Mouse (Mus musculus): ENCODE data around the gene Musk. TPM values are rescaled to one million over a fixed set of nuclear protein-coding genes. Genes with fewer than 3 reads are reported as not detected.
"Not testable (repeated sequence)": the region's sequence is repeated elsewhere in the genome, so short reads cannot be mapped to it uniquely, and the experiment has no call there.

Musk gene
- polyA plus RNA-seq (2012; ENCODE audit: insufficient read depth, insufficient read length, low replicate concordance, missing spikeins): not detected in 2 replicates

DNA sequence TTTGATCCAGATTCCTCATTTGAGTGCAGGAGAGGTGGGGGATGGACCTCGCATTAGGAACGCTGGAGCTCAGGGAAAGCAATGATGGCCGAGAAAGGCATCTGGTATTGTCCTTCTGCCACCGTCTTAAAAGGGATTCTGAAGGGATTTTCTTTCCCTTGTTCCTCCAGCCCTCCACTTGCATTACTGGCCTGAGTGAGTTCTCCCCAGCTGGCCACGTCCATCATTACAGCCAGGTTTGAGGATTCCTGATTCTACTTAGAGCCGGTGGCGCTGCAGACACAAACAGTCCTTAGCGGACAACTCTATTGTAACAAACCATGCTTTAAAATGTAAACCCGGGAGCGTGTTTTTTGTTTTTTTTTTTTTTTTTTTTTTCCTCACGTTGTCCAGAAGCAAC, at the start of gene Musk:
TSS of gene Musk (plus strand) at position 274 of the 400 bp plus-strand sequence.
- TF ChIP-seq POLR2A (IDR thresholded peaks at IDR 0.05; ENCODE audit: insufficient read depth, low read depth, low read length) (no peak), CTCF (IDR thresholded peaks at IDR 0.05; ENCODE audit: insufficient read depth, low read depth, low read length) (no peak)
- H3K4me3 ChIP-seq (ENCODE audit: insufficient read depth, low read depth, low read length): no peak within 1 kb of the TSS
- H3K27ac ChIP-seq (ENCODE audit: insufficient read depth, low read depth, low read length): no peak within 1 kb of the TSS
- WGBS: 70% methylated on average over 11 of the region's 11 CpGs
- no peaks in the 10 kb centered on the region for H3K4me1 ChIP-seq (ENCODE audit: control insufficient read depth, insufficient read depth, low read length)

GRCm38 (mm10) chr4:58240416-58240815, 45.3 kb upstream of the Musk start:
- WGBS: 86% methylated on average over 7 of the region's 7 CpGs
- H3K4me3 ChIP-seq (ENCODE audit: insufficient read depth, low read depth, low read length): no peak overlapping the region
- no peak for TF ChIP-seq POLR2A (IDR thresholded peaks at IDR 0.05; ENCODE audit: insufficient read depth, low read depth, low read length)
- H3K27ac ChIP-seq (ENCODE audit: insufficient read depth, low read depth, low read length): no peak overlapping the region
- no peaks in the 10 kb centered on the region for H3K4me1 ChIP-seq (ENCODE audit: control insufficient read depth, insufficient read depth, low read length)

- no peak for TF ChIP-seq POLR2A (IDR thresholded peaks at IDR 0.05; ENCODE audit: insufficient read depth, low read depth, low read length)
- no peak for TF ChIP-seq CTCF (IDR thresholded peaks at IDR 0.05; ENCODE audit: insufficient read depth, low read depth, low read length)
- no peaks in the 10 kb centered on the region for H3K4me1 ChIP-seq (ENCODE audit: control insufficient read depth, insufficient read depth, low read length)
- WGBS: 100% methylated on average over 1 of the region's 1 CpGs
- H3K4me3 ChIP-seq (ENCODE audit: insufficient read depth, low read depth, low read length): no peak overlapping the region
- no peak overlapping the region for H3K27ac ChIP-seq (ENCODE audit: insufficient read depth, low read depth, low read length)
These were observed 40.2 kb upstream of the Musk start for GRCm38 (mm10) chr4:58245544-58245943.

- no peaks in the 10 kb centered on the region for H3K4me1 ChIP-seq (ENCODE audit: control insufficient read depth, insufficient read depth, low read length)
- no peak overlapping the region for H3K27ac ChIP-seq (ENCODE audit: insufficient read depth, low read depth, low read length)
- no peak for TF ChIP-seq CTCF (IDR thresholded peaks at IDR 0.05; ENCODE audit: insufficient read depth, low read depth, low read length)
- no peak for TF ChIP-seq POLR2A (IDR thresholded peaks at IDR 0.05; ENCODE audit: insufficient read depth, low read depth, low read length)
- WGBS: 94% methylated on average over 3 of the region's 3 CpGs
- no peak overlapping the region for H3K4me3 ChIP-seq (ENCODE audit: insufficient read depth, low read depth, low read length)
These were observed 33.4 kb upstream of the Musk start for GRCm38 (mm10) chr4:58252381-58252780.

GRCm38 (mm10) chr4:58253410-58253809, 32.4 kb upstream of the Musk start:
- WGBS: 31% methylated on average over 5 of the region's 5 CpGs
- Histone ChIP-seq H3K27ac (ENCODE audit: insufficient read depth, low read depth, low read length) (no peak overlapping the region), H3K4me1 (ENCODE audit: control insufficient read depth, insufficient read depth, low read length) (no peaks in the 10 kb centered on the region), H3K4me3 (ENCODE audit: insufficient read depth, low read depth, low read length) (no peak overlapping the region)
- TF ChIP-seq POLR2A (IDR thresholded peaks at IDR 0.05; ENCODE audit: insufficient read depth, low read depth, low read length): no peak
- no peak for TF ChIP-seq CTCF (IDR thresholded peaks at IDR 0.05; ENCODE audit: insufficient read depth, low read depth, low read length)

DNA sequence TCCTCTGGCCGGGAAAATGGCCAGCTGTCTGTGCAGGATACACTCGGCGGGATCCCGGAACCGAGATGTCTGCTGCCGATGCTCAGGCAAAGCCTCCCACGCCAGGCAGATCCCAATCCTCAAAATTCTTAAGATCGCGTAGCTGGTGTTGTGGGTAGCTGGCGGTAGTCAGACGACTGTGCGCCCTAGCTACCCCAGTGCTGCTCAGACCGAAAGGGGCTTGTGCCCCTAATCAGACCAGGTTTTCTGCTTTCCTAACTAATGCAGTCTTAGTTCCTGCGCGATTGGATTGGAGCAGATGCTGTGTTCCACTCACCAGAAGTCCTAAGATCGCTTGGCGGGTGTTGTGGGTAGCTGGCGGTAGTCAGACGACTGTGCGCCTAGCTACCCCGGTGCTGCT, 25.0 kb upstream of the Musk start:
- WGBS: 96% methylated on average over 21 of the region's 21 CpGs
- not testable (repeated sequence) for H3K4me3 ChIP-seq (ENCODE audit: insufficient read depth, low read depth, low read length); H3K4me1 ChIP-seq (ENCODE audit: control insufficient read depth, insufficient read depth, low read length); H3K27ac ChIP-seq (ENCODE audit: insufficient read depth, low read depth, low read length)

- Histone ChIP-seq H3K4me1 (ENCODE audit: control insufficient read depth, insufficient read depth, low read length) (no peaks in the 10 kb centered on the region), H3K27ac (ENCODE audit: insufficient read depth, low read depth, low read length) (no peak overlapping the region), H3K4me3 (ENCODE audit: insufficient read depth, low read depth, low read length) (no peak overlapping the region)
- no peak for TF ChIP-seq CTCF (IDR thresholded peaks at IDR 0.05; ENCODE audit: insufficient read depth, low read depth, low read length)
- TF ChIP-seq POLR2A (IDR thresholded peaks at IDR 0.05; ENCODE audit: insufficient read depth, low read depth, low read length): no peak
- 51% methylated on average over 7 of the region's 7 CpGs for WGBS
These were observed 19.5 kb upstream of the Musk start for GRCm38 (mm10) chr4:58266294-58266693.

GRCm38 (mm10) chr4:58268897-58269542, 16.7 kb upstream of the Musk start:
- H3K4me1 ChIP-seq (ENCODE audit: control insufficient read depth, insufficient read depth, low read length): peaks cover 4% of the 10 kb centered on the region; the same call in 1 of the 2 replicates
- TF ChIP-seq CTCF (IDR thresholded peaks at IDR 0.05; ENCODE audit: insufficient read depth, low read depth, low read length) (no peak), POLR2A (IDR thresholded peaks at IDR 0.05; ENCODE audit: insufficient read depth, low read depth, low read length) (no peak)
- H3K4me3 ChIP-seq (ENCODE audit: insufficient read depth, low read depth, low read length): no peak overlapping the region
- no peak overlapping the region for H3K27ac ChIP-seq (ENCODE audit: insufficient read depth, low read depth, low read length)
- WGBS: 81% methylated on average over 4 of the region's 4 CpGs

DNA sequence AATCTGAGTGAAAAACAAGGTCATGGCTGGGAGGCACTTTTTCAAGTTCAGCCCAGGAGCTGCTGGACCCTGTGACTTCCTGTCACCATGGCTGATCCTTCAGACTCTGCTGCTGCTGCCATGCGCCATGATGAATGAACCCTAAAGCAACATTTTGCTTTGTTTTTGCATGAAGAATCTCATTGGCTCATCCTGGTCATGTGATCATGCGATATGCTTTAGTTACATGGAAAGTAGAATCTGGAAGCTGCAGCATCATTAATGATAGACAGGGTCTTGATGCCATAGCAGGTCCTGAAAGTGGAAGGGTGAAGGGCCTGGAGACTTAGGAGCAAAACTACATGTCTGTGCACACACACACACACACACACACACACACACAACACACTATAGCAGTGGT, 15.8 kb upstream of the Musk start:
- Histone ChIP-seq H3K4me3 (ENCODE audit: insufficient read depth, low read depth, low read length) (no peak overlapping the region), H3K4me1 (ENCODE audit: control insufficient read depth, insufficient read depth, low read length) (peaks cover 4% of the 10 kb centered on the region; the same call in 1 of the 2 replicates), H3K27ac (ENCODE audit: insufficient read depth, low read depth, low read length) (no peak overlapping the region)
- no peak for TF ChIP-seq POLR2A (IDR thresholded peaks at IDR 0.05; ENCODE audit: insufficient read depth, low read depth, low read length)
- no peak for TF ChIP-seq CTCF (IDR thresholded peaks at IDR 0.05; ENCODE audit: insufficient read depth, low read depth, low read length)
- WGBS: 97% methylated on average over 2 of the region's 2 CpGs

DNA sequence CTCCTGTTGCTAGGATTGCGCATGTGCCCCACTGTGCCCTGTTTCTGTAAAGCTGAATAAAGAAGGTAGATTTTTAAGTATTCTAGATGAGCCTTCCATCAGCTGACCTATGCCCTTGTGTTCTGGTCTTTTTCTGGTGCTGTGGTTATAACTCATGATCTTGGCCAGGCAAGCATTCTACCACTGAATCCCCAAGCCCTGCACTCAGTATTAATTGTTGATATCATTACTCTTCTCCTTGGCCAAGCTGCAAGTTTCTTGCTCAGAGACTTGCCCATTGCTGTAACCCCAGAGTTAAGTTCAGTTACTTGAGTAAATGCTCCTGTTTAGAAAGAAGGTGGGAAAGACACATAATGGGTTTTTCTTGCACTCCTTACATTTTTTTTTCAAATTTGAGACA, 14.8 kb upstream of the Musk start:
- Histone ChIP-seq H3K4me3 (ENCODE audit: insufficient read depth, low read depth, low read length) (no peak overlapping the region), H3K4me1 (ENCODE audit: control insufficient read depth, insufficient read depth, low read length) (peaks cover 4% of the 10 kb centered on the region; the same call in 1 of the 2 replicates), H3K27ac (ENCODE audit: insufficient read depth, low read depth, low read length) (no peak overlapping the region)
- 100% methylated on average over 1 of the region's 1 CpGs for WGBS
- TF ChIP-seq POLR2A (IDR thresholded peaks at IDR 0.05; ENCODE audit: insufficient read depth, low read depth, low read length): no peak
- TF ChIP-seq CTCF (IDR thresholded peaks at IDR 0.05; ENCODE audit: insufficient read depth, low read depth, low read length): no peak

Measured in olfactory bulb, adult 2 months (tissue).